Mouse (Mus musculus): ENCODE measurements around the gene Sh3rf1. TPM values are rescaled to one million over a fixed set of nuclear protein-coding genes. Genes with fewer than 3 reads are reported as not detected.

Gene Sh3rf1
- polyA plus RNA-seq, 1 experiment from 2014 or later, result 8.3 TPM

- no peak overlapping the region for H3K4me2 ChIP-seq (replicated peaks; ENCODE audit: low read depth)
- no peak overlapping the region for H3K27ac ChIP-seq (ENCODE audit: low read depth, low read length)
- no peaks in the 10 kb centered on the region for H3K9me3 ChIP-seq (ENCODE audit: control insufficient read depth)
- H3K4me1 ChIP-seq (replicated peaks; ENCODE audit: control insufficient read depth, insufficient read depth, low read length), result peaks cover 10% of the 10 kb centered on the region
- H3K4me3 ChIP-seq (ENCODE audit: low read depth, low read length), result no peak overlapping the region
- H3K27me3 ChIP-seq (replicated peaks; ENCODE audit: control insufficient read depth, insufficient read depth, low read length), result no peaks in the 10 kb centered on the region
- no peak overlapping the region for H3K9ac ChIP-seq (ENCODE audit: low read depth, low read length)
- no peak for ATAC-seq
- WGBS, result 43% methylated on average over 7 of the region's 7 CpGs
- TF ChIP-seq CTCF (IDR thresholded peaks at IDR 0.05; ENCODE audit: low read depth), result no peak
- no peaks in the 10 kb centered on the region; the same call in 1 of the 2 replicates for H3K36me3 ChIP-seq (ENCODE audit: control insufficient read depth, insufficient read depth)
Measured at GRCm38 (mm10) chr8:61285896-61286295, 62.2 kb downstream of the Sh3rf1 start.

- H3K27me3 ChIP-seq (replicated peaks; ENCODE audit: control insufficient read depth, insufficient read depth, low read length), result no peaks in the 10 kb centered on the region
- no peaks in the 10 kb centered on the region; the same call in 1 of the 2 replicates for H3K36me3 ChIP-seq (ENCODE audit: control insufficient read depth, insufficient read depth)
- WGBS, result 68% methylated on average over 7 of the region's 7 CpGs
- H3K9me3 ChIP-seq (ENCODE audit: control insufficient read depth), result no peaks in the 10 kb centered on the region
- no peak overlapping the region for H3K9ac ChIP-seq (ENCODE audit: low read depth, low read length)
- H3K4me3 ChIP-seq (ENCODE audit: low read depth, low read length), result no peak overlapping the region
- H3K4me1 ChIP-seq (replicated peaks; ENCODE audit: control insufficient read depth, insufficient read depth, low read length), result peaks cover 10% of the 10 kb centered on the region
- H3K27ac ChIP-seq (ENCODE audit: low read depth, low read length), result no peak overlapping the region
- H3K4me2 ChIP-seq (replicated peaks; ENCODE audit: low read depth), result no peak overlapping the region
- ATAC-seq, result no peak
- TF ChIP-seq CTCF (IDR thresholded peaks at IDR 0.05; ENCODE audit: low read depth), result no peak
Measured at GRCm38 (mm10) chr8:61286394-61286793, 62.7 kb downstream of the Sh3rf1 start.

- H3K4me1 ChIP-seq (replicated peaks; ENCODE audit: control insufficient read depth, insufficient read depth, low read length), result peaks cover 10% of the 10 kb centered on the region
- no peak overlapping the region for H3K9ac ChIP-seq (ENCODE audit: low read depth, low read length)
- no peaks in the 10 kb centered on the region for H3K27me3 ChIP-seq (replicated peaks; ENCODE audit: control insufficient read depth, insufficient read depth, low read length)
- no peaks in the 10 kb centered on the region for H3K9me3 ChIP-seq (ENCODE audit: control insufficient read depth)
- H3K27ac ChIP-seq (ENCODE audit: low read depth, low read length), result no peak overlapping the region
- 75% methylated on average over 14 of the region's 14 CpGs for WGBS
- no peak overlapping the region for H3K4me3 ChIP-seq (ENCODE audit: low read depth, low read length)
- no peak overlapping the region for H3K4me2 ChIP-seq (replicated peaks; ENCODE audit: low read depth)
- no peaks in the 10 kb centered on the region; the same call in 1 of the 2 replicates for H3K36me3 ChIP-seq (ENCODE audit: control insufficient read depth, insufficient read depth)
- ATAC-seq, result no peak
- TF ChIP-seq CTCF (IDR thresholded peaks at IDR 0.05; ENCODE audit: low read depth), result no peak
Measured at GRCm38 (mm10) chr8:61286795-61287385, 63.2 kb downstream of the Sh3rf1 start.

- H3K4me2 ChIP-seq (replicated peaks; ENCODE audit: low read depth), result no peak overlapping the region
- H3K27ac ChIP-seq (ENCODE audit: low read depth, low read length), result no peak overlapping the region
- no peaks in the 10 kb centered on the region for H3K27me3 ChIP-seq (replicated peaks; ENCODE audit: control insufficient read depth, insufficient read depth, low read length)
- H3K9ac ChIP-seq (ENCODE audit: low read depth, low read length), result no peak overlapping the region
- ATAC-seq, result no peak
- H3K36me3 ChIP-seq (ENCODE audit: control insufficient read depth, insufficient read depth), result no peaks in the 10 kb centered on the region; the same call in 1 of the 2 replicates
- H3K9me3 ChIP-seq (ENCODE audit: control insufficient read depth), result no peaks in the 10 kb centered on the region
- 70% methylated on average over 11 of the region's 11 CpGs for WGBS
- no peak for TF ChIP-seq CTCF (IDR thresholded peaks at IDR 0.05; ENCODE audit: low read depth)
- no peak overlapping the region for H3K4me3 ChIP-seq (ENCODE audit: low read depth, low read length)
- peaks cover 10% of the 10 kb centered on the region for H3K4me1 ChIP-seq (replicated peaks; ENCODE audit: control insufficient read depth, insufficient read depth, low read length)
Measured at GRCm38 (mm10) chr8:61288006-61288566, 64.4 kb downstream of the Sh3rf1 start.

- no peaks in the 10 kb centered on the region; the same call in 1 of the 2 replicates for H3K36me3 ChIP-seq (ENCODE audit: control insufficient read depth, insufficient read depth)
- 0 out of 2 replicates have a peak overlapping the region, but pooled peaks have one; percentile 9 for H3K4me2 ChIP-seq (replicated peaks; ENCODE audit: low read depth)
- H3K9me3 ChIP-seq (ENCODE audit: control insufficient read depth), result no peaks in the 10 kb centered on the region
- H3K4me1 ChIP-seq (replicated peaks; ENCODE audit: control insufficient read depth, insufficient read depth, low read length), result peaks cover 7% of the 10 kb centered on the region
- no peak for TF ChIP-seq CTCF (IDR thresholded peaks at IDR 0.05; ENCODE audit: low read depth)
- 47% methylated on average over 7 of the region's 7 CpGs for WGBS
- H3K27me3 ChIP-seq (replicated peaks; ENCODE audit: control insufficient read depth, insufficient read depth, low read length), result no peaks in the 10 kb centered on the region
- H3K9ac ChIP-seq (ENCODE audit: low read depth, low read length), result no peak overlapping the region
- H3K4me3 ChIP-seq (ENCODE audit: low read depth, low read length), result no peak overlapping the region
- ATAC-seq, result no peak
- H3K27ac ChIP-seq (ENCODE audit: low read depth, low read length), result no peak overlapping the region
Measured at GRCm38 (mm10) chr8:61288676-61289075, 65.0 kb downstream of the Sh3rf1 start.

- Histone ChIP-seq H3K9ac (ENCODE audit: low read depth, low read length) (no peak overlapping the region), H3K27me3 (replicated peaks; ENCODE audit: control insufficient read depth, insufficient read depth, low read length) (no peaks in the 10 kb centered on the region), H3K4me1 (replicated peaks; ENCODE audit: control insufficient read depth, insufficient read depth, low read length) (no peaks in the 10 kb centered on the region), H3K9me3 (ENCODE audit: control insufficient read depth) (no peaks in the 10 kb centered on the region), H3K4me3 (ENCODE audit: low read depth, low read length) (no peak overlapping the region), H3K36me3 (ENCODE audit: control insufficient read depth, insufficient read depth) (no peaks in the 10 kb centered on the region), H3K4me2 (replicated peaks; ENCODE audit: low read depth) (no peak overlapping the region), H3K27ac (ENCODE audit: low read depth, low read length) (no peak overlapping the region)
- TF ChIP-seq CTCF (IDR thresholded peaks at IDR 0.05; ENCODE audit: low read depth), result no peak
- ATAC-seq, result no peak
- 91% methylated on average over 4 of the region's 4 CpGs for WGBS
Measured at GRCm38 (mm10) chr8:61295040-61295439, 71.4 kb downstream of the Sh3rf1 start.
